Mouse (Mus musculus) skeletal muscle tissue, adult 2 months (tissue): ENCODE results near the gene Zfp459.
"Not testable (repeated sequence)": the region's sequence is repeated elsewhere in the genome, so short reads cannot be mapped to it uniquely, and the experiment has no call there.

ENCODE experiments used
- DNase-seq: peaks from one replicate; pipeline ENCODE4 v3.0.0-alpha.2; 2012; ENCODE audit warnings: low read depth, low spot score

Gene Zfp459

DNA sequence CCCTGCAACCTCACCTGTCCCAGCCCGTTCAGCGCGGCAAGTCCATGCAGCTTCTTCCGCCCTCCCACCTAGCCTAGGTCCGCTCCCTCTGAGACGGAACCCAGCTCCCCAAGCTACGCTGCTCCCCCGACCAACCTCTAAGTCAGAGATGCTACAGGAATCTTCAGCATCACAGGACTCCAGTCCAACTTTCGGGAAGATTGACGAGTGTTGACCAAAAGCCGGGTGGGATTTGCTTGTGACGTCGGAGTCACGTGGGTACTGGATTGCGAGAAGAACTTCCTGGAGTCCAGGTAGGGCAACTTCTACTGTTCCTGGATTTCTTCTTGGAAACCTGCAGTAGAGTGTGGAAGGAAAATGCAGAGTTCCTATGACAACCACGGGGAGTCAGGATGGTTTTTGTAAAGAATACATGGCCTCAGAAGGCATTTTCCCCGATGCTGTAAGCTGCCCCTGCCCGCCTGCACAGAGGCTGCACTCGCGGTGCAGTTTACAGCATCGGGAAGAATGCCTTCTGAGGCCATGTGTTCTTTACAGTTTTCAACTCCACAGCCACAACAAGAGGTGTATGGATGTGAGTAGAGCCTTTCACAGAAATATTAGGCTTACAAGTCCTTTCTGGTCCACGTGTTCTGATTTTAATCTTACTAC, at the start of gene Zfp459:
Gene Zfp459, minus strand, starts transcription at position 212 of the 651 bp plus-strand sequence.
- no peak for DNase-seq

DNA sequence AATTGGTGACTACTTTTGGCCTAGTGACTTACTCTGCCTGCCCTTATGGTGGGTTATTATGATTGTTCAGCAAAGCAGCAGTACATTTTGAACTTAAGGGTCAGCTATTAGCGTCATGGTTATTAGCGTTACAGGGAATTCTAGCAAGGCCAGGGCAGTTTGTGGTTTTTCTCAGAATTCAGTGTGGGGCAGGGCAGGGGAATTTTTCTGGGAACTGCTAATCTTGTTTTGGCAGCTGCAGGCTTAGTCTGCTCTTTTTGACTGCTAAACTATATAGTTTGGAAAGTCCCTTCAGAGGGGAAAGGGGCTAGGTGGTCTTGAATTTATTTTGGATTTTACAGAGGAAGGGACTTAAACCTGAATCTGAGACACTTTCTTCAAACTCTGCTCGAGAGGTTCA, 48.1 kb upstream of the Zfp459 start:
- DNase-seq, result no peak

DNA sequence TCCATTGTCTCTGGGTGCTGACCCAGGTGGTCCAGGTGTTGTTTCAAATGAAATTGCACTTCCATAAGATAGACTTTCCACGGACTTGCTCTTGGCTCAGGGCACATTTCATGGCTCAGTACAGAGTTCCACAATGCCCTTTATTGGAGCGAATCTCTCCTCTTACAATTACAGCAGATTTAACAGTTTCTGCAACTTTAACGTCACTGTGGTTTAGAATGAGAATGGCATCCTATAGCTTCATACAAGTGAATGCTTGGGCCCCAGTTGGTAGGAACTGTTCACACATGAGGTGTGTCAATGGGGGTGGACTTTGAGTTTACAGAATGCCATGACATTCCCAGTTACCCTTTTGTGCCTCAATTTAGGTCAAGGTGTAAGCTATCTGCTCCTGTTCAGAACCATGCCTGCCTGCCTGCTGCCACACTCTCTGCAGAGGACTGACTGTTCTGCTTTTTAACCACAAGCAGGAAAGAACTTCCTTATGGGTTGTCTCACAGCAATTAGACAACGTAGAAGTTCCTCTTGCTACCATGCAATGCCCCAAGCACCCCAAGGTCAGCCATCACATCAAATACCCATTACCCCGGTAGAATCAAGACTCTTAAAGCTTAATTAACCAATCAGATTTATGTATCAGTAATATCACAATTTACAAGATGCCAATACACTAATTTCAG, 42.4 kb upstream of the Zfp459 start:
- DNase-seq, result not testable (repeated sequence)

DNA sequence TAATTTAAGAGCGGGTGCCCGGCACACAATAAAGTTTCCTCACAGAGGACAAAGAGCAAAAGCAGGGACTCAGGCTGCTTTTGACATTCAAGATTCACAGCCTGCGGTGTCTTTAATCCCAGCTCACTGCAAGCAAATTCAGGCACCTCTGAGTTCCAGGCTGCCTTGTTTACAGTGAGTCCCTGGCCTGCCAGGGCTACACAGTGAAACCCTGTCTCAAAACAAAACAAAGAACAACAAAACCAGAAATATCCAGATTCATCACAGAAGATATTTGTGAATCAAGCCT, 30.7 kb upstream of the Zfp459 start:
- no peak for DNase-seq

DNA sequence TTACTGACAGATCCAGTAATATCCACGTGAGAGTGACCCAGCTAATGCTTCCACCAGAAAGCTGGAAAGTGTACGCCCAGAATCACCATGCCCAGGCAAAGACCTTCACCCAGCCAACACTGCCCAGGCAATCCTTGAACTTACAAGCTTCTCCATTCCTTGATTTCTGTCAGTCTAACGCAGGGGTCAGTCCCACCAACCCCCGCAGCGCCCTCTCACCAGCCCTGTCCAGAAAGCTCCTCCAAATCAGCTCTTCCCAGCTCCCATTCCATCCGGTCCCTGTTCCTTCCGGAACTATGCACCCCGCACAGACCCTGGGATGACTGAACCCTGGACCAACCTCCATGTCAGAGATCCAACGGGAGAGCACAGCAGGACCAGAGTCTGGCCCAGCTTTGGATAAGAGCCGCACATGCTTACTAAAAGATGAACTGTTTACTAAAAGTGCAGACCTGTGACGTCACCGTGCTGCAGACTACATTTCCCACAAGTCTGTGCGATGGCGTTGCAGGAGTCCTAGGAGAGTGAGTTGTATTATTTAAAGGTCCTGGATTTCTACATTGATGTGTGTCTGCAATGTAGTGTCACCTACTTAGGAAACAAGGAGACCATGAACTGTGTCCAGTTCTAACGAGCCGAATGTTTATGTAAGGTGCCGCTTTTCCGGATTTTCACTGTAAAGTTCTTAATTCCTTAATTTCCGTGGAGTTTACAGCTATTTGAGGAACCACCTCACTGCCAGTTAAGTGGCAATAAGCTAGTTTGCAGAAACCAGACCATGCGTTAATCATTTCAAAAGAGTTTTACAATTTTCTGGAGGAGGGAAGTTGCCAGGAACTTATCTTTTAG, 30.2 kb upstream of the Zfp459 start, which contains the start of gene Zfp874a:
Gene Zfp874a, minus strand, starts transcription at position 453 of the 849 bp plus-strand sequence.
- peak; percentile 88 for DNase-seq

DNA sequence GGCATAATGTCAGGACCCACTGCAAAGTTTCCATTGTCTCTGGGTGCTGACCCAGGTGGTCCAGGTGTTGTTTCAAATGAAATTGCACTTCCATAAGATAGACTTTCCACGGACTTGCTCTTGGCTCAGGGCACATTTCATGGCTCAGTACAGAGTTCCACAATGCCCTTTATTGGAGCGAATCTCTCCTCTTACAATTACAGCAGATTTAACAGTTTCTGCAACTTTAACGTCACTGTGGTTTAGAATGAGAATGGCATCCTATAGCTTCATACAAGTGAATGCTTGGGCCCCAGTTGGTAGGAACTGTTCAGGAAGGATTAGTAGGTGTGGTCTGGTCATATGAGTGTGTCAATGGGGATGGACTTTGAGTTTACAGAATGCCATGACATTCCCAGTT, 15.9 kb upstream of the Zfp459 start:
- not testable (repeated sequence) for DNase-seq

DNA sequence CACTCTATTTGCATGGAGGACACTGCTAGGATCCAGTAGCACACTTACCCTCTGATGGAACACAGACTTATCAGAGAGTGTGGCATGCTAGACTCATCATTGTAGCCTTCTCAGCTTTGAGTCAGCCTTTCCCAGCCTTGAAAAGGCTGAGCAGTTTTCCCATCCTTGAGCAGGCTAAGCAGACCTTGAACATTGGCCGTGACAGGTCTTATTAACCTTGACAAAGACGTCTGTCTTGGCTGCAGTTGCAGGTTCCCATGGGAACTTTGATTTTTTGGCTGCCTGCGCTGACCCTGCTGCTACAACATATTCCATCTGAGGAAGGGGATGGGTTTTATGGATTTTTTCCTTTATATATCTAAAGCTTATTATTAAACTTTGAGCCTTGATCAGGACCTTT, 6.9 kb upstream of the Zfp459 start:
- DNase-seq, result no peak

DNA sequence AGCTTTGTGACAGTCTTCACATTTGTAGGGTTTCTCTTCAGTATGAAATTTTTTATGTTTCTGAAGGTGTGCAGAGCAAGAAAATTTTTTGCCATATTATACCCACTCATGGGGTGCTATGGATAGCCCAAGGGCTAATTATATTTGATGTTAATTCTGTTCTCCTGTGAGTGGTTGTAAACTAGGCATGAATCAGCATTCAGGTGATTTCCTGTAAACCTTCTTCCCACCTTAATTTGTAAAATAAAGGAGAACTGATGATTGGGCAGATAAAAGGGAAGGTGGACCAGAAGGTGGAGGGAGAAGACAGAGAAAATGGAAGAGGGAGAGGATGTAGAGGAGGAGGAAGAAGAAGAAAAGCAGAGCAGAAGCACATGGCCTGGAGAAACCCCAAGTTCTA, 4.5 kb upstream of the Zfp459 start:
- not testable (repeated sequence) for DNase-seq

DNA sequence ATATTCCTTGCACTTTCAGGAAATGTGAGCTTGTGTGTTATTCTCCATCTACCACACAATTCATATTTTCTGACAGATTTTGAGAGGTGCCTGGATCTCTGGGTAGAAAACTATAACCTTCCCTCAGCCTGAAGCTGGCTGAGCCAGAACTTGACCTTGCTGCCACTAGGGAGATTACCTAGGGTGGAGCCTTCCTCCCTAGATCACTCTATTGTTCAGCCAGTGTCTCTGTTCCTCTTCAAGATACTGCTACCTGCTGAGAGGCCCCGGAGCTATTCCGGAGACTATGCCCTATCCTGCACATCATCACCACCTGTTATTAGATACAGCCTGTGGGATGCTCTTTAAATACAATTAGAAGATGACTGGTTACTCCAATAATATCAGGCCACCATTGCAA, 1.3 kb upstream of the Zfp459 start:
- DNase-seq, result not testable (repeated sequence)

DNA sequence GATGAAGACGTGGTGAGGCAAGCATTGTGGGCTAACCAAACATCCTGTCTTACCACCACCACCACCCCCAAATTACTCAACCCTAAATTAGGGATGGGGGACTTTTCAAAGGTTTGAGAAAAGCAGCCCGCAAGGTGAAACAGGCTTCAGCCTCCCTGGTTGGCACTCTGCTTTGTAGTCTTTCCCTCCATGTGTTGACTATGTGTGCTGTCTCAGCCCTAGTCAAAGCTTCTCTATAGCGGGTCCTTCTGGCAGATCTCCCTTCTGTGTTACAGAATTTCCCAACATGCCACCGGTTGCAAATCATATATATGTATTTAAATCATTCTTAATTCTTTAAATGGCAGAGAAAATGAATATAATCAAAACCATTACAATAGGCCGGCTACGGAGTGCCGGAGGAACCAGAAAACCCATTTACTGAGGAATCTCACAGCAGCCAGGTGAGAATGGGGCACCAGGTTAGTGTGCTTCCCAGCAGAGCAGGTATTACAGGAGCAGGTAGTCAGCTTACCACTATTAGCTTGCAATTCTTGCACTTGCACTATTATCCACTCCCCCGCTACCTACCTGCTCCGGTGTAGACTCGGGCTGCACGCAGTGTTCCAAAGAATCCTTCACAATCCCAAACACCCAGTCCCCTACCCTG, 536 bp downstream of the Zfp459 start:
- DNase-seq, result no peak

DNA sequence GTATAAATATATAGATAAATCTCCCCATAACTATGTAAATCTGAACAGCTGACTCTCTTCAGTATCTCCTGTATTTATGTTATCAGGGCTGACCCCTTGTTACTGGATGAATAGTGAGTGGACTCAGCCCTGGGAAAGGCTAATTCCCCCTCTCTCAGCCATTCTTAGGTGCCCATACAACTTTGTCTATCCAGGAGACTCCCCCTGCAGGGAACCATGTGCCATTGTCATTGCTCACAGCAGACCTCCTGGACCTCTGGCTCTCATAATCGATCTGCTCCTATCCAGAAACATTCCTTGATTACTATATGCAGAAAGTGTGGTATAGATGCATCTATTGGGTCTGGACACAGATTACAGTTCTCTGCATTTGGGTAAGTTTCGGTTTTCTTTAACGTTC, 4.4 kb downstream of the Zfp459 start:
- no peak for DNase-seq

DNA sequence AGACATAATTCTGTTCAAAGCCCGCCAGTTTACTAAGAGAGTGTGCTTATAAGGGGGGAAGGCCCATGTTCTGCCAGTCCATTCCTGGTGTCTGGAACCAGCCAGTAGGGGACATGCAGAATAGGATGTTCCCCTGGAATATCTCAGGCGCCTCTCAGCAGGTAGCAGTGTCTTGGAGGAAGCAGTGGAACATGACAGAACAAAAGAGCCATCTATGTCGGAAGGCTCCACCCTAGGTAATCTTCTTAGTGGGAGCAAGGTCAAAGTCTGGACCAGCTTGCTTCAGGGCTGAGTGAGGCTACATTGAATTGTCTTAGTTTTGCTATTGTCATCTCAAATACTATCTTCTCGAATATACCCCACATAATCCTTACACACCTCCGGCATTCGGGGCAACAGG, 5.5 kb downstream of the Zfp459 start:
- DNase-seq, result no peak

DNA sequence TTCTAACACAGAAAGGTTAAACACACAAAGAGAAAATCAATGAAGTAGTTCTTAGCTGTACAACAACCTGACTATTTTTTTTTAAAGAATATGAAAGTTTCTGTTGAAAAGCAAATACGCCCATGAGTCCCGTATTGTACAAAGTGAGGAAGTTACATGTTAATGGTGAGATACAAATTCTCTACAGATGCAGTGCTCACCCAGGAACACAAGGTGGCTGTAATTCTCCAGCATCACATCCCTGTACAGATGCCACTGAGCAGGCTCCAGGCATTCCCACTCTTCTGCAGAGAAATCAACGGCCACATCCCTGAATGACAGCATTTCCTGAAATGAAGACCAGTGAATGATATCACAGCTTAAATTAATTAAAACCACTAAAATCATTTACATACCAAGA, 7.6 kb downstream of the Zfp459 start:
- not testable (repeated sequence) for DNase-seq

DNA sequence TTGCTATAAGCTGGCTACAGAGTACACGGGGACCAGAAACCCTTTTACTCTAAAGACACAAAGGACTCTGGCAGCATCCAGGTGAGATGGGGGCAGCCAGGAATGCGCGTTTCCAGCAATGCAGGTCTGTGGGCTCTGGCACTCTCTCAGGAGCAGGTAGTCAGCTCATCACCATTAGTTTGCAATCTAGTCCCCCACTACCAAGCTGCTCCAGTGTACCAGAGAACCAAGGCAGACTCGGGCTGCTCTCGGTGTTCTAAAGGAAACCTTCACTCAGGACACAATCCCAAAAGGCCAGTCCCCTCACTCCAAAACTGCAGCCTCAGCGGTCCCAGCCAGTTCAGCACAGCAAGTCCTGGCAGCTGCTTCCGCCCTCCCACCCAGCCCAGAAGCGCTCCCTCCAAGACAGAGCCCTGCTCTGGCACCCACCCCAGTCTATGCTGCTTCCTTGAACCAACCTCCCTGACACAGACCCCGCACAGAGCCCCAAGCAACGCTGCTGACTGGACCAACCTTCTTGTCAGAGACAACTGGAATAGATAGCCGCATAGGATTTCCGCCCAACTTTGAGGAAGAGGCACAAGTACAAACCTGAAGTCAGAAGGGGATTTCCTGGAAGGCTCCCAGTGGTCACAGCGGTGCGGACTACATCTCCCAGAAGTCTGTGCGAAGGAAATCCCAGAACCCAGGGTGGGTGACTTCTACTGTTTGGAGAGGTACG, 21.9 kb downstream of the Zfp459 start, which contains the start of gene Zfp429:
Gene Zfp429, minus strand, starts transcription at position 637 of the 721 bp plus-strand sequence.
- peak; percentile 37 for DNase-seq

DNA sequence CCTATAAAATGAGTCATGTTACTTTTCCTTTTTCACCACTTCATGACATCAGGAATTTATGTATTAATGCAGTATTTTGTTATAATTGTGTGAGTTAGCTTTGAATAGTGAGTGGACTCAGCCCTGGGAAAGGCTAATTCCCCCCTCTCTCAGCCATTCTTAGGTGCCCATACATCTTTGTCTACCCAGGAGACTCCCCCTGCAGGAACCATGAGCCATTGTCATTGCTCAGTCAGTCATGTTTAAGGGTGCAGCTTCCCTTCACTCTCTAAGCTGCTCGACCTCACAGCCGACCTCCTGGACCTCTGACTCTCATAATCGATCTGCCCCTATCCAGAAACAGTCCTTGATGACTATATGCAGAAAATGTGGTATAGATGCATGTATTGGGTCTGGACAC, 45.0 kb downstream of the Zfp459 start:
- DNase-seq, result not testable (repeated sequence)

DNA sequence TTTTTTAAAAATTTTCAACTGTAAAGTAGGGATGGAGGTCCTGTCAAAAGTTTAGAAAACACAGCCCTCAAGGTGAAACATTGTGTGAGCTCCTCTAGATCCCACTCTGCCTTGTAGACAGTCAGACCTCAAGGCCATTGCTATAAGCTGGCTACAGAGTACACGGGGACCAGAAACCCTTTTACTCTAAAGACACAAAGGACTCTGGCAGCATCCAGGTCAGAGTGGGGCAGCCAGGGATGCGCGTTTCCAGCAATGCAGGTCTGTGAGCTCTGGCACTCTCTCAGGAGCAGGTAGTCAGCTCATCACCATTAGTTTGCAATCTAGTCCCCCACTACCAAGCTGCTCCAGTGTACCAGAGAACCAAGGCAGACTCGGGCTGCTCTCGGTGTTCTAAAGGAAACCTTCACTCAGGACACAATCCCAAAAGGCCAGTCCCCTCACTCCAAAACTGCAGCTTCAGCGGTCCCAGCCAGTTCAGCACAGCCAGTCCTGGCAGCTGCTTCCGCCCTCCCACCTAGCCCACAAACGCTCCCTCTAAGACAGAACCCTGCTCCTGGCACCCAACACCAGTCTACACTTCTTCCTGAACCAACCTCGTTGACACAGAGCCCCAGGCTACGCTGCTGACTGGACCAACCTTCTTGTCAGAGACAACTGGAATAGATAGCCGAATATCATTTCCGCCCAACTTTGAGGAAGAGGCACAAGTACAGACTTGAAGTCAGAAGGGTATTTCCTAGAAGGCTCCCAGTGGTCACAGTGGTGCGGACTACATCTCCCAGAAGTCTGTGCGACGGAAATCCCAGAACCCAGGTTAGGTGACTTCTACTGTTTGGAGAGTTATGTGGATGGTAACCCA, 45.9 kb downstream of the Zfp459 start, which contains the start of the genes Gm28041 and Zfp456:
Gene Gm28041, minus strand, starts transcription at position 684 of the 862 bp plus-strand sequence.
Gene Zfp456, minus strand, starts transcription at position 761 of the 862 bp plus-strand sequence.
- peak; percentile 31 for DNase-seq

DNA sequence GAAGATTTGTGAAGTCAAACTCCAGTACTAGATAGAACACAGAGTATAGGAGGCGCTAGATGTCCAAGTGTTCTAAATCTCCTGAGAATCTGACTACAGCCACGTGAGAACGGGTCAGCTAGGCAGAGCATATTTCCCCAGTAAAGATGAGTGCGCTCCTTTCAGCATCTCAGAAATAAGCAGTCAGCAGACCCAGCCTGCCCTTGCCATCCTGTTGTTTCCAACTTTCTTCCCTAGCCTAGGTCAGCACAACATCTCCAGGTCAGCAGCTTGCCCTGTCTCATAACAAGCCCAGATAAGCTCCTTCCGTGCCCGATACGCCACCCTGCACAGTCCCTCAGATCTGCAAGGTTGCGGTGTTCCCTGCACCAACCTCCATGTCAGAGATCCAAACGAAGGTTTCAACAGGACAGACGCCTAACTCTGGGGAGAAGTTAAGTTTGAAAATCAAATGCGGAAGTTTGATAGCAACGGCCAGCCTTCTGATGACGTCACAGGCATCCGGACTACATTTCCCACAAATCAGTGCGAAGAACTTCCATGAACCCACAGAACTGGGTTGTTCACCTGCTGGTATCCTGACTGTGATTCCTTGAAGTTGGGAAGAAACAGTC, 61.0 kb downstream of the Zfp459 start, which contains the start of the genes Gm28044 and Zfp953:
Gene Gm28044, minus strand, starts transcription at position 406 of the 614 bp plus-strand sequence.
Gene Zfp953, minus strand, starts transcription at position 475 of the 614 bp plus-strand sequence.
- DNase-seq, result peak; percentile 76
